Mouse (Mus musculus) Patski (cell line): Measurements from ENCODE around the gene Sva. TPM values are rescaled to one million over a fixed set of nuclear protein-coding genes. Genes with fewer than 3 reads are reported as not detected.

Experiments used
- ATAC-seq: fragments of 100-300 bp; one replicate; pipeline ENCODE4 v1.8.0; 2021
- CTCF ChIA-PET: fragments of 350-600 bp; sonication (Branson Sonifier 250); formaldehyde crosslinking; loops from one replicate; lab custom pipeline; 2022; ENCODE audit warnings: inconsistent platforms; lab: Charles Lee
- POLR2A ChIA-PET: fragments of 350-600 bp; sonication (Branson Sonifier 250); formaldehyde crosslinking; loops from one replicate; lab custom pipeline; 2022; ENCODE audit warnings: antibody characterized with exemption, inconsistent platforms; lab: Charles Lee
- DNase-seq: peaks from one replicate; pipeline ENCODE4 v3.0.0-alpha.2; 2011; ENCODE audit warnings: low read depth, low spot score
- H3K27me3 ChIP-seq: fragments of 371-371 bp; one replicate; pipeline ENCODE4 v1.5.1; 2021
- CTCF ChIP-seq: fragments of 100-300 bp; IDR thresholded peaks from one replicate; pipeline ENCODE4 v1.5.1; 2021
- in situ Hi-C: fragments of 300-500 bp; cut with MboI; formaldehyde crosslinking; loops from 3 replicates; pipeline ENCODE4 v1.11.1; 2018; ENCODE audit warnings: low pct_unique_long_range_greater_than_20kb, mixed read lengths
- polyA plus RNA-seq: library from polyadenylated mRNA; unstranded; gene quantifications from one replicate; pipeline ENCODE4 v1.2.3, GENCODE M21; 2021

The Sva gene
- polyA plus RNA-seq: not detected

DNA sequence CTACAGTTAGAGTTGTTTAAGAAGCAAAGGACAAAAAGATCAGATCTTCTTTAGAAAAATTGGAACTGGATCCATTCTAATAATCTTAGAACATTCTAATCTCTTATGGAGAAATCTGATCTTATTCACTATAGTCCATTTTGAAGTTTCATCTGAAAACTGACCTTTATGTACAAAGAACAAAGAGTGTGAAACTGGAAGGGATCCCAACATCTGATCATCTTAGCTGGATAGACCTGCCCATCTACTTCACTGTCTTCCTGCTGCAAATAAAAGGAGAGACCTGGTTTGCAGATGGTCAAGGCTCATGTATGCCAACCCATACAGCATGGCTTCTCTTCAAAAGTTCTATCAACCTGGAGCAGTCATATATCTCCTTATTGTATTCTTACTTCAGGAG, at the start of gene Sva:
Gene Sva, plus strand, starts transcription at position 301 of the 400 bp plus-strand sequence.
- ChIA-PET CTCF (no interaction called here), POLR2A (no interaction called here)
- ATAC-seq: no peak
- H3K27me3 ChIP-seq: no peaks in the 10 kb centered on the region
- TF ChIP-seq CTCF: no peak
- DNase-seq: no peak
- in situ Hi-C loops: no loop called here

Other genes starting within 250 kb of the Sva start
- not detected for gene Pip, start 190.9 kb upstream of the Sva start, polyA plus RNA-seq
- gene Sval2, start 185.4 kb upstream of the Sva start, polyA plus RNA-seq: not detected
- not detected for gene Sval1, start 86.8 kb upstream of the Sva start, polyA plus RNA-seq
- not detected for gene Sval3, start 70.3 kb upstream of the Sva start, polyA plus RNA-seq
- gene Tas2r139, start 102.5 kb downstream of the Sva start, polyA plus RNA-seq: not detected
- not detected for gene Tas2r144, start 176.9 kb downstream of the Sva start, polyA plus RNA-seq
- gene Gstk1, start 207.5 kb downstream of the Sva start, polyA plus RNA-seq: 52.2 TPM
- gene Tmem139, start 223.6 kb downstream of the Sva start, polyA plus RNA-seq: 0.12 TPM
- 19.8 TPM for gene Casp2, start 226.6 kb downstream of the Sva start, polyA plus RNA-seq
- 0.21 TPM for gene Clcn1, start 248.3 kb downstream of the Sva start, polyA plus RNA-seq